Mouse (Mus musculus): Measurements from ENCODE around the gene Otop1.

GRCm38 (mm10) chr5:38285724-38286123, 10.0 kb downstream of the Otop1 start:
- TF ChIP-seq CTCF (conservative IDR thresholded peaks at IDR 0.05; ENCODE audit: low read length) (no peak), NANOG (IDR thresholded peaks at IDR 0.05; ENCODE audit: borderline replicate concordance, low read length) (no peak)

All from E14TG2a.4 (cell line).